Mouse (Mus musculus) bone marrow macrophage, adult 2 months (primary cell): ENCODE results near the gene Unkl.

Experiments used
- CTCF ChIP-seq: IDR thresholded peaks from 2 replicates; pipeline ENCODE4 v1.5.1; 2012; ENCODE audit warnings: low read depth, mild to moderate bottlenecking, low read length, moderate library complexity
- POLR2A ChIP-seq: IDR thresholded peaks from 2 replicates; pipeline ENCODE4 v1.6.1; 2012; ENCODE audit warnings: mild to moderate bottlenecking, low read depth, low read length, borderline replicate concordance

- TF ChIP-seq CTCF (no peak), POLR2A (no peak)
These were observed 33.8 kb downstream of the Unkl start for GRCm38 (mm10) chr17:25221821-25222503.
